Mouse (Mus musculus) erythroblast, embryonic 14.5 days (primary cell): ENCODE measurements around the gene 1700122O11Rik. TPM values are rescaled to one million over a fixed set of nuclear protein-coding genes. Genes with fewer than 3 reads are reported as not detected.

Source experiments
- H3K27me3 ChIP-seq: 2 replicates; pipeline ENCODE4 v1.6.1; 2012; ENCODE audit warnings: inconsistent platforms; ENCODE audit not compliant: control insufficient read depth
- H3K36me3 ChIP-seq: 2 replicates; pipeline ENCODE4 v1.6.1; 2012; ENCODE audit warnings: mild to moderate bottlenecking, inconsistent platforms; ENCODE audit not compliant: control insufficient read depth
- H3K4me1 ChIP-seq: 2 replicates; pipeline ENCODE4 v1.6.1; 2012; ENCODE audit warnings: inconsistent platforms; ENCODE audit not compliant: control insufficient read depth
- H3K4me3 ChIP-seq: replicated peaks from 2 replicates; pipeline ENCODE3; 2012; ENCODE audit warnings: moderate library complexity, mild to moderate bottlenecking, inconsistent platforms
- H3K9me3 ChIP-seq: 2 replicates; pipeline ENCODE4 v1.6.1; 2012; ENCODE audit warnings: low read length, inconsistent platforms, mixed read lengths; ENCODE audit not compliant: control insufficient read depth
- GATA1 ChIP-seq: IDR thresholded peaks from 2 replicates; pipeline ENCODE4 v1.6.1; 2012; ENCODE audit warnings: low read length, inconsistent platforms, mixed read lengths
- TAL1 ChIP-seq: IDR thresholded peaks from 3 replicates; pipeline ENCODE4 v1.6.1; 2012; ENCODE audit warnings: low read length, inconsistent platforms, mixed read lengths
- polyA plus RNA-seq: library from polyadenylated mRNA; stranded (reverse); fragments of >175 nt; gene quantifications from 2 replicates; pipeline ENCODE4 v1.2.3, GENCODE M21; 2012

Gene 1700122O11Rik
- not detected in 2 replicates for polyA plus RNA-seq

- Histone ChIP-seq H3K36me3 (no peaks in the 10 kb centered on the region), H3K9me3 (peaks cover 4% of the 10 kb centered on the region; the same call in 1 of the 2 replicates), H3K4me1 (peaks cover 19% of the 10 kb centered on the region), H3K4me3 (no peak within 1 kb of the TSS), H3K27me3 (peaks cover 27% of the 10 kb centered on the region)
- no peak for TF ChIP-seq TAL1
Measured at GRCm38 (mm10) chr17:48038193-48038592, at the start of gene 1700122O11Rik. TSS of gene 1700122O11Rik (minus strand) at chr17:48038293.

- Histone ChIP-seq H3K4me3 (no peak overlapping the region), H3K27me3 (no peaks in the 10 kb centered on the region), H3K9me3 (no peaks in the 10 kb centered on the region), H3K4me1 (no peaks in the 10 kb centered on the region), H3K36me3 (no peaks in the 10 kb centered on the region)
- TF ChIP-seq GATA1, result no peak
Measured at GRCm38 (mm10) chr17:48080626-48081025, 42.5 kb upstream of the 1700122O11Rik start.

- H3K4me3 ChIP-seq, result no peak overlapping the region
- no peaks in the 10 kb centered on the region for H3K27me3 ChIP-seq
- no peaks in the 10 kb centered on the region for H3K9me3 ChIP-seq
- H3K4me1 ChIP-seq, result no peaks in the 10 kb centered on the region
- TF ChIP-seq TAL1 (no peak), GATA1 (no peak)
- H3K36me3 ChIP-seq, result no peaks in the 10 kb centered on the region
Measured at GRCm38 (mm10) chr17:48067729-48068128, 29.6 kb upstream of the 1700122O11Rik start.

- Histone ChIP-seq H3K4me1 (no peaks in the 10 kb centered on the region), H3K9me3 (no peaks in the 10 kb centered on the region), H3K36me3 (no peaks in the 10 kb centered on the region), H3K27me3 (no peaks in the 10 kb centered on the region), H3K4me3 (no peak overlapping the region)
- TF ChIP-seq GATA1 (no peak), TAL1 (no peak)
Measured at GRCm38 (mm10) chr17:48067083-48067614, 29.1 kb upstream of the 1700122O11Rik start.

GRCm38 (mm10) chr17:48065081-48065501 lies 27.0 kb upstream of the 1700122O11Rik start:
- Histone ChIP-seq H3K4me1 (no peaks in the 10 kb centered on the region), H3K4me3 (no peak overlapping the region), H3K36me3 (no peaks in the 10 kb centered on the region), H3K27me3 (no peaks in the 10 kb centered on the region), H3K9me3 (no peaks in the 10 kb centered on the region)
- TF ChIP-seq TAL1 (no peak), GATA1 (no peak)

- Histone ChIP-seq H3K9me3 (no peaks in the 10 kb centered on the region), H3K36me3 (no peaks in the 10 kb centered on the region), H3K4me1 (no peaks in the 10 kb centered on the region), H3K4me3 (no peak overlapping the region), H3K27me3 (no peaks in the 10 kb centered on the region)
- no peak for TF ChIP-seq TAL1
- TF ChIP-seq GATA1, result no peak
Measured at GRCm38 (mm10) chr17:48064196-48064843, 26.2 kb upstream of the 1700122O11Rik start.

- no peak overlapping the region for H3K4me3 ChIP-seq
- TF ChIP-seq TAL1 (no peak), GATA1 (no peak)
- H3K27me3 ChIP-seq, result peaks cover 26% of the 10 kb centered on the region
- no peaks in the 10 kb centered on the region for H3K36me3 ChIP-seq
- no peaks in the 10 kb centered on the region for H3K4me1 ChIP-seq
- peaks cover 3% of the 10 kb centered on the region; the same call in 1 of the 2 replicates for H3K9me3 ChIP-seq
Measured at GRCm38 (mm10) chr17:48057382-48057781, 19.3 kb upstream of the 1700122O11Rik start.

GRCm38 (mm10) chr17:48055076-48055816 lies 17.2 kb upstream of the 1700122O11Rik start:
- H3K4me1 ChIP-seq, result no peaks in the 10 kb centered on the region
- H3K36me3 ChIP-seq, result no peaks in the 10 kb centered on the region
- TF ChIP-seq GATA1 (no peak), TAL1 (no peak)
- H3K27me3 ChIP-seq, result peaks cover 26% of the 10 kb centered on the region
- H3K9me3 ChIP-seq, result peaks cover 3% of the 10 kb centered on the region; the same call in 1 of the 2 replicates
- H3K4me3 ChIP-seq, result no peak overlapping the region

- no peak for TF ChIP-seq GATA1
- TF ChIP-seq TAL1, result no peak
- H3K4me1 ChIP-seq, result no peaks in the 10 kb centered on the region
- peaks cover 25% of the 10 kb centered on the region for H3K27me3 ChIP-seq
- no peaks in the 10 kb centered on the region for H3K36me3 ChIP-seq
- H3K9me3 ChIP-seq, result peaks cover 3% of the 10 kb centered on the region; the same call in 1 of the 2 replicates
- H3K4me3 ChIP-seq, result no peak overlapping the region
Measured at GRCm38 (mm10) chr17:48053646-48054045, 15.6 kb upstream of the 1700122O11Rik start.
